Mouse (Mus musculus) neural tube, embryonic 12.5 days (tissue): Measurements from ENCODE around the gene Kif5a. TPM values are rescaled to one million over a fixed set of nuclear protein-coding genes. Genes with fewer than 3 reads are reported as not detected.

Source experiments
- ATAC-seq: fragments of 200-750 bp; cut with Nextera tagmentation; 2 replicates; pipeline ENCODE4 v1.8.0; 2017; ENCODE audit warnings: low read depth, mild to moderate bottlenecking, moderate TSS enrichment, moderate library complexity; ENCODE audit not compliant: low FRiP score
- H3K27ac ChIP-seq: fragments of 300-500 bp; sonication (generic); 2 replicates; pipeline ENCODE4 v1.5.1; 2016
- H3K27me3 ChIP-seq: fragments of 300-500 bp; sonication (generic); replicated peaks from 2 replicates; pipeline ENCODE4 v1.6.1; 2016; ENCODE audit warnings: mild to moderate bottlenecking
- H3K36me3 ChIP-seq: fragments of 300-500 bp; sonication (generic); 2 replicates; pipeline ENCODE4 v1.6.1; 2016; ENCODE audit warnings: mild to moderate bottlenecking
- H3K4me1 ChIP-seq: fragments of 300-500 bp; sonication (generic); 2 replicates; pipeline ENCODE4 v1.6.1; 2016
- H3K4me2 ChIP-seq: fragments of 300-500 bp; sonication (generic); replicated peaks from 2 replicates; pipeline ENCODE4 v1.6.1; 2016; ENCODE audit warnings: mild to moderate bottlenecking
- H3K4me3 ChIP-seq: fragments of 300-500 bp; sonication (generic); 2 replicates; pipeline ENCODE4 v1.5.1; 2016
- H3K9ac ChIP-seq: fragments of 300-500 bp; sonication (generic); 2 replicates; pipeline ENCODE4 v1.6.1; 2016; ENCODE audit warnings: mild to moderate bottlenecking
- H3K9me3 ChIP-seq: fragments of 300-500 bp; sonication (generic); 2 replicates; pipeline ENCODE4 v1.6.1; 2016; ENCODE audit warnings: mild to moderate bottlenecking
- WGBS: fragments of 180-500 bp; shearing (Covaris S2); methylation state at CpG from one replicate; pipeline ENCODE4 v1.1.7; 2016; 5-methylcytosine and 5-hydroxymethylcytosine counted together
- polyA plus RNA-seq: library from polyadenylated mRNA; unstranded; fragments of >200 nt; fragmentation: Nextera tagmentation; extraction: Ambion mirVana; gene quantifications from 2 replicates; pipeline ENCODE4 v1.2.1, GENCODE M21; 2016

Gene Kif5a
- polyA plus RNA-seq, 1 experiment from 2014 or later = 81.6 TPM

DNA sequence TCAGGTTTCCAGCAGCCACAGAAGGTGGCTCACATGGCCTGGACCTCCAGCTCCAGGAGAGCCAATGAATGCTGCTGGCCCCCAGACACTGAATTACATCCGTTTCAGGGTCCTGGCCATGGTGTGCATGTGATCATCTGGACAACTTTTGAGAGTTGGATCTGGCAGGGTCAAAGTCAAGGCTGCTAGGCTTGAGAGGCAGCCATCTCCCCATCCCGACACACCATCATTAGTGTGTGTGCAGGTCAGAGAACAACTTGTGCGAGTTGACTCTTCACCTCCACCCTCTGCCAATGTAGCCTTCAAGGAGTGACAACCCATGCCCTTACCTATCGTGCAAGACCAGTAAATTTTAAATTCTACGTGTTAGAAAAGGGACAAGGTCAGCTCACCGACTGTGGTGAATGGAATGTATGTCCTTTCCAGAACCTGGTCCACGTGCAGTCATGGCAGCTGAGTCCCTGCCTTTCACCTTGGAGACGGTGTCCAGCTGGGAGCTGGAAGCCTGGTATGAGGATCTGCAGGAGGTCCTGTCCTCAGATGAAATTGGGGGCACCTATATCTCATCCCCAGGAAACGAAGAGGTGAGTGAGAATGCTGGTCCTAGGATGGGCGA lies 31.9 kb upstream of the Kif5a start:
- H3K27ac ChIP-seq = no peak overlapping the region
- no peaks in the 10 kb centered on the region for H3K9me3 ChIP-seq
- H3K4me2 ChIP-seq = no peak overlapping the region
- no peak overlapping the region for H3K4me3 ChIP-seq
- no peaks in the 10 kb centered on the region for H3K27me3 ChIP-seq
- peaks cover 62% of the 10 kb centered on the region for H3K36me3 ChIP-seq
- H3K4me1 ChIP-seq = peaks cover 19% of the 10 kb centered on the region
- no peak for ATAC-seq
- no peak overlapping the region for H3K9ac ChIP-seq
- 92% methylated on average over 10 of the region's 10 CpGs for WGBS

DNA sequence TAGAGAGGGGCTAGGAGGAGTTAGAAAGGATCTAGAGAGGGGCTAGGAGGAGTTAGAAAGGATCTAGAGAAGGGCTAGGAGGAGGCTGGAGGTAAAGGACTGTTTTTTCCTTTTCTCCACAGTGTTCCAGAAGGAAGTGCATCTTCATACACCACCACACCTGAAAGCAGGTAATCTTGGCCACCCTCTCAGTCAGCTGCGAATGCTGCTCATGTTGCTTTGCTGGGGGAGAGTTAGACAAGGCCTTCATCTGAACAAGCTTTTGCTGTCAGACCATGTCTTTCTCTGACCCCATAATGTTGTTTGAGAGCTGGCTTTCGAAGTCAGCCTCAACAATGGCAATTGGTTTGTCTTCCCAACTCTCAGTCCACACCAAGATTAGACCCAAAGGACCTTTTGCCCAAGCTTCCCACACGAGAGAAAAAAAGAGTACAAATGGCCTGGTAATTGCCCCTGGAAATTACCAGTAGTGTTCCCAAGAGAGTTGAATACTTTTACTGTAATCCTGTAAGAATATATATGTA lies 30.5 kb upstream of the Kif5a start:
- Histone ChIP-seq H3K27me3 (no peaks in the 10 kb centered on the region), H3K27ac (no peak overlapping the region), H3K36me3 (peaks cover 49% of the 10 kb centered on the region), H3K4me2 (no peak overlapping the region), H3K4me1 (peaks cover 22% of the 10 kb centered on the region), H3K9ac (no peak overlapping the region), H3K9me3 (no peaks in the 10 kb centered on the region), H3K4me3 (no peak overlapping the region)
- WGBS = 80% methylated on average over 3 of the region's 3 CpGs
- no peak for ATAC-seq

DNA sequence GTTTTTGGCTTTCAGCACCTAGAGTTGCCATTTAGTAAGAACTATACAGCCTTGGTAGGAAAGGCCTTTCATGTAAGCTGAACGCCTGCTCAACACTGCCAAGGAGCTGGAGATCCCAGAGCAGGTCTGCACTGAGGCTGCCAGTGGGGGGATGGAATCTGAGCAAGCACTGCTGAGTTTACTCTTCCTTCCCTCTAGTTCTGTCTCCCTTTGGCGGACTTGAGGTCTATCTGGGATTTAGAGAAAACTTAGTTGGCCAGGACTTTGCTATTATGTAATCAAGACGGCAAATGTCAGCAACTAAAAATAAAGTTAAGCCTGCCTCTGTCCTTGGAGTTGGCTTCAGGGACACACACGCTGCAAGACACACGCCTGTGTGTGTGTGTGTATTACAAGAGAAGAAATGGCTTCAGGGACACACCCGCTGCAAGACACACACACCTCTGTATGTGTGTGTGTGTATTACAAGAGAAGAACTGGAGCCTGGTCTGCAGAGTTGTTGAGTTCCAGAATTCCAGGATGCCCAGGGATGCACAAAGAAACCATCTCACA lies 29.9 kb upstream of the Kif5a start:
- Histone ChIP-seq H3K4me2 (no peak overlapping the region), H3K9ac (no peak overlapping the region), H3K36me3 (peaks cover 47% of the 10 kb centered on the region), H3K4me1 (peaks cover 23% of the 10 kb centered on the region), H3K27me3 (no peaks in the 10 kb centered on the region), H3K27ac (no peak overlapping the region), H3K9me3 (no peaks in the 10 kb centered on the region), H3K4me3 (no peak overlapping the region)
- ATAC-seq = no peak
- WGBS = 94% methylated on average over 6 of the region's 6 CpGs

DNA sequence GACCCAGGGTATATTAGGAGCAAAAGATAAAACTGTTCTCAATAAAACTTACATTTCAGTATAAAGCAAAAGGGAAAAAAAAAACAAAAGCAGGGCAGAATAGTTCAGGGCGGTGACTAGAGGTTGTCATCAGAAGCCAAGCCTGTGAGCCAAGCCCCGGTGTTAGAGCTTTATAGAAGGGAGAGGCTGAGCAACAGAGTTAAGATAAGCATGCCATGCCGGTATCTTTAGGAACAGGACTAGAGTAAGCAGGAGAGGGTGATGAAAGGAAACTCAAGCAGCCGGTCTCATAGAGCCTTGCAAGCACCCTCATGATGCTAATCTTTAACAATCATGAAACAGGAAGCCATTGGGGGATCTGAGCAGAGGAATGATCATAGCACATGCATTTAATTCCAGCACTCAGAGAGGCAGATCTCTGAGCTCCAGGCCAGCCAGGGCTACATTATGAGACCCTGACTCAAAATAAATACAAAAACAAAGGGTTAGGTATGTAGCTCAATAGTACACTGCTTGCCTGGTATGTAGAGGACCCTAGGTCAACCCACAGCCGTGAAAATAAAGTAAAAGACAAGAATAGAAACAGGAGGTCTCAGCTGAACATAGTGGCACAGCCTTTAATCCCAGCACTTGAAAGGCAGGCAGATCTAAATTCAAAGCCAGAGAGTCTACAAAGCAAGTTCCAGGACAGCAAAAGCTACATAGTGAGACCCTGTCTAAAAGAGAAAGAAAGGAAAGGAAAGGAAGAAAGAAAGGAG lies 28.9 kb upstream of the Kif5a start:
- Histone ChIP-seq H3K9me3 (no peaks in the 10 kb centered on the region), H3K27me3 (no peaks in the 10 kb centered on the region), H3K36me3 (peaks cover 41% of the 10 kb centered on the region), H3K9ac (peak overlapping the region; percentile 69), H3K4me1 (peaks cover 33% of the 10 kb centered on the region), H3K27ac (no peak overlapping the region), H3K4me2 (peak overlapping the region; percentile 88), H3K4me3 (peak overlapping the region; percentile 63)
- ATAC-seq = no peak
- WGBS = 62% methylated on average over 5 of the region's 5 CpGs

DNA sequence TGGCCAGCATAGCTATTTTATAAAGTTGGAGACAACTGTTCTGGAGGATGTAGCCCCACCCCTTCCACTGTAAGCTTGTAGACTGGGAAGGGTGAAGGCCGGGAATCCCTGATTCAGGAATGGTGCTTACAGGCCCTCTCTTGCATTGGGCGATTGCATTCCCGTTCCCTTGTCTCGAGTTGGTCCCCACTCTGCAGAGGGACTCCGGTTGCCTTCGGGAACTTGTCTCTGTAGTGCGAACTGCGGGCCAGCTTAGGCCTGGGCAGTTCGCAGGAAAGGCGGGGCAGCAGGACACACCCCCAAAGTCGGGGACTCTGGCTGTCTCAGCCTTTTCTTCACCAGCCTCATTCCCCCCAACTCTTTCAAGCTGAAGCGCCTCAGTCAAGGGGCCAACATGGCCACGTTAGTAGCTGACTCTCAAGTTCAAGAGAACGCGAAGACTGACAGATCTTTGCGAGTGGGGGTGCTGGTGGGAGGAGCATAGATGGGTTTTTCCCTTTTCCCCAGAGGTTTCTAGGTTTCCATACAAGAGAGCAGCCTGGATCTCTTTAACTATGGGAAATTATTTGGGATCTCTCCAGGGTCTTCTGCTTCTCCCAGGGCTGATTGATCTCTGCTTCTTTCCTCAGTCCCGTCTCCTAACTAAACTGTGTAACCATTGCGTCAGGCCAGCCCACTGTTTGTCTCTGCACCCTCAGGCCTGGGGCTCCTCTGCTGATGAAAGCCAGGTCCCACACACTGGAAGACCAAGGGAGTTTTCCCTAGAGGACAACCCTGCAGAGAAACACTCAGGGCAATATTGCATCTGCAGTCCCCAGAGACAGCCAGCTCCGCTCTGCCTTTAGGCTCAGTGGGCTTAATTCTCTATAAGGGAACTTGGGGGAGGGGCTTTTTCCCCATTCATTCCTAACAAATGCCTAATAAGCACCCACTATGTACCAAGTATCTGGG lies 28.1 kb upstream of the Kif5a start:
- H3K36me3 ChIP-seq = peaks cover 41% of the 10 kb centered on the region
- H3K9me3 ChIP-seq = no peaks in the 10 kb centered on the region
- H3K9ac ChIP-seq = peak overlapping the region; percentile 69
- 3% methylated on average over 19 of the region's 19 CpGs for WGBS
- H3K4me2 ChIP-seq = peak overlapping the region; percentile 88
- H3K27me3 ChIP-seq = no peaks in the 10 kb centered on the region
- H3K4me1 ChIP-seq = peaks cover 42% of the 10 kb centered on the region
- peak overlapping the region; percentile 86 for H3K27ac ChIP-seq
- ATAC-seq = peak; percentile 44
- H3K4me3 ChIP-seq = peak overlapping the region; percentile 63

DNA sequence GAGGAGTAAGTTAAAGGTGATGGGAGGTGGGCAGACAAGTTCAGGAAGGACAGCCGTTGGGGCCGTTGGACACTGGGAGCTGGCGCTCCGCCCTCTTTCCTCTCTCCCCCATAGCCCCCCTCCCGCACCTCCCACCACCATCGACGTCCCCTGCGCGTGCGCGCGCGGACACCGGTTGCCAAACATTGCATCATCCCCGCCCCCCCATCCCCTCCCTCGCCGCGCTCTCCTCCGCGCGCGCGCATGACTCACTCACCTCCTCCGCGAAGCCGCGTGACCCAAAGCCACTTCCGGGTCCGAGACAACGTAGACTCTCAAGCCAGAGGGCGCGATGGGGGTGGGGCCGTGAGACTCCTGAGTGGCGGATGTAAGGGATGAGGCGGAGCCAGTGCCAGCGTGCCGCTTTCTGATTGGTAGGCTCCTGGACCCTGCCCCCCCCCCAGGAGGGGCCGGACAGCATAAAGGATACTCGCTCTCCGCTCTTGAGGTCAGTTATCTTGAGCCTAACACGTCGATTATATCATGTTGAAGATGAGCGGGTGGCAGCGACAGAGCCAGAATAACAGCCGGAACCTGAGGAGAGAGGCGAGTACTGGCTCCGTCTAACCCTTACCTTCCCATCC lies 27.3 kb upstream of the Kif5a start:
- WGBS = under 1% methylated on average over 46 of the region's 47 CpGs
- Histone ChIP-seq H3K4me3 (peak overlapping the region; percentile 63), H3K9me3 (no peaks in the 10 kb centered on the region), H3K36me3 (peaks cover 41% of the 10 kb centered on the region), H3K27ac (peak overlapping the region; percentile 86), H3K27me3 (no peaks in the 10 kb centered on the region), H3K4me2 (peak overlapping the region; percentile 88), H3K4me1 (peaks cover 49% of the 10 kb centered on the region), H3K9ac (peak overlapping the region; percentile 86)
- peak; percentile 91 for ATAC-seq

DNA sequence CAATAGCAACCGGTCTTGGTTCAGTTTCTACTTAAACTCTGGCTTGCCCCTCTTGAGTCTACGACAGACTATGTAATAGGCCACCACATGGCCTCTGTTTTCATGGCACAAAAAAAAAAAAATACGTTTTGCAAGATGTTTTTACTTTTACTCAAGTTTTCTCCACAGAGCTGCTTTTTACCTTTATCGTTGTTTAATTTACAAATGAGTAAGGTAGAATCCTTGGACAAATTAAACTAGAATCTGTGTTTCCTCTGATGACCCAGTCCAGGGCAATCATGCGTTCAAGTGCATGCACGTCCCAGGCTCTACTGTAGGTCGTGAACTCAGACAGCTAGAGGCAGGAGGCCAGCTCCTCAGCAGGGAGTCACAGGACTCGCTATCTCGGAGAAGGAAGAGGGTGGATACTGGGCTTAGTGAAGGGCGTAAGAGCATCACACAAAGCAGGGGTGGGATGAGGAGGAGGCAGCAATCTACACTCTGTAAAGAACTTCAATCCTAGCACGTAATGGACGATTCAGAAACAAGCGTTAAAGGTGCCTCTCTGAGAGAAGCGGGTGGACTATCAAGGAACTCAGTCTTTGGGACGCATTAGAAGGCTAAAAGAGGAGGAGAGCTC lies 26.5 kb upstream of the Kif5a start:
- H3K36me3 ChIP-seq = peaks cover 41% of the 10 kb centered on the region
- H3K27me3 ChIP-seq = no peaks in the 10 kb centered on the region
- peak overlapping the region; percentile 86 for H3K27ac ChIP-seq
- no peaks in the 10 kb centered on the region for H3K9me3 ChIP-seq
- 2% methylated on average over 15 of the region's 15 CpGs for WGBS
- peak overlapping the region; percentile 86 for H3K9ac ChIP-seq
- H3K4me2 ChIP-seq = peak overlapping the region; percentile 88
- H3K4me3 ChIP-seq = peak overlapping the region; percentile 72
- peaks cover 57% of the 10 kb centered on the region for H3K4me1 ChIP-seq
- peak; percentile 8; the same call in 1 of the 2 replicates for ATAC-seq

DNA sequence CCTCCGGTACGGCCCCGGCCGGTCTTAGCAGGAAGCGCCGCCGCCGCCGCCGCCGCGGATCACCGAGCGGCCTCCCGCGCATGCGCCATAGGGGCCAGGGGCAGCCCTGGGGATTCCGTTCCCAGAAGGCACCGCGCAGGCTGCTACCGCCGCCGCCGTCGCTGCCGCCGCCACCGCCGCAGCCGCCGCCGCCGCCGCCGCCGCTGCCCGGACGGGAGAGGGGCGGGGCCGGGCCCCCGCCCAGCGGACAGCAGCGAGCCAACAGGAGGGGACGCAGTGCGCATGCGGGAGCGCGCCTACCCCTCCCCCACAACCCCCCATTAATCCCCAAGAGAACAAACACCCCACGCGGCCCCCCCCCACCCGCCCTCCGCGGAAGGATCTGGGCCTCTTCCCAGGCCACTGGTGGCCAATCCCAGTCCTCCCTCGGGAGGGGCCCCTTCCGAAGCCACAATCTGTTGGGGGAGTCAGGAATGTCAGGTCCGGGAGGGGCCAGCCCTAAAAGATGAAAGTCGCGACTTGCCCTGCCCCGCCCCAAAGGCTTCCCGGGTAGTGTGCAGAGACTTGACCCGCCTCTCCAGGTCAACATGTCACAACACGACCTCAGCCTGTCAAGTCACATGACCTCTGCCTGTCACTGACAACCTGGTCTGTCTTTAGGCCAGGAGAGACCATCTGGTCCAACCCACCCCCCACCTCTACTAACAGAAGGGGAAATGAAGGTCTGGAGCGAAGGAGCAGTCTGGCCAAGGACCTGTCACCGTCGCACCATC lies 25.8 kb upstream of the Kif5a start, which contains the start of gene Mbd6:
TSS of gene Mbd6 (minus strand) at position 219 of the 773 bp plus-strand sequence.
- ATAC-seq = peak; percentile 23

DNA sequence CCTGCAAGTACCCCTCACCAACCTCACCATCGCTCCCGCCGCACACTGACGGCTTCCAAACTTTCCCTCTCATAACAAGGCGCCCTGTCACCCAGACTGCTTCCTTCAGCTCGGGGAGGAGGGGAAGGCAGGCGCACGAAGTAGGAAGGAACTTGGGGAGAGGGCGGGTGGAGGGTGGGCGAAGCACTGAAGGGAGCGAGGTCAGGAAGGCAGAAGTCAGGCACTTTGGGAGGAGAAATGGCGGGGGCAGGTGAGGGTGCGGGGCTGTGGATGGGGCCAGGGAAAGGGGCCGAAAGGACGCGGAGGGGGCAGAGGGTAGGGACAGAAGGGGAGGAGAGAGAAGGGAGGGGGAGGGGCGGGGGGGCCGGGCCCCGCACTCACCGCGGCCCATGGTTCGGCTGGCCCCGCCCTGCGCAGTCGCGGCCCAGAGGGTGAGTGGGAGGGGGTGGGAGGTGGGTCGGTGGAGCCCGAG lies 25.2 kb upstream of the Kif5a start:
- peak; percentile 2 for ATAC-seq
- H3K4me3 ChIP-seq = peak overlapping the region; percentile 72
- H3K27ac ChIP-seq = peak overlapping the region; percentile 86
- H3K9ac ChIP-seq = peak overlapping the region; percentile 86
- H3K4me2 ChIP-seq = peak overlapping the region; percentile 88
- no peaks in the 10 kb centered on the region for H3K27me3 ChIP-seq
- H3K9me3 ChIP-seq = no peaks in the 10 kb centered on the region
- H3K36me3 ChIP-seq = peaks cover 41% of the 10 kb centered on the region
- WGBS = 2% methylated on average over 25 of the region's 28 CpGs
- peaks cover 56% of the 10 kb centered on the region for H3K4me1 ChIP-seq

More for the DNA sequence above, 25.8 kb upstream of the Kif5a start, which contains the start of gene Mbd6:
- peak within 1 kb of the TSS; percentile 86 for H3K27ac ChIP-seq
- under 1% methylated on average over 42 of the region's 65 CpGs for WGBS
- H3K27me3 ChIP-seq = no peaks in the 10 kb centered on the region
- H3K4me3 ChIP-seq = peak within 1 kb of the TSS; percentile 72
- peaks cover 57% of the 10 kb centered on the region for H3K4me1 ChIP-seq
- H3K9me3 ChIP-seq = no peaks in the 10 kb centered on the region
- peak within 1 kb of the TSS; percentile 86 for H3K9ac ChIP-seq
- peak within 1 kb of the TSS; percentile 88 for H3K4me2 ChIP-seq
- H3K36me3 ChIP-seq = peaks cover 41% of the 10 kb centered on the region

DNA sequence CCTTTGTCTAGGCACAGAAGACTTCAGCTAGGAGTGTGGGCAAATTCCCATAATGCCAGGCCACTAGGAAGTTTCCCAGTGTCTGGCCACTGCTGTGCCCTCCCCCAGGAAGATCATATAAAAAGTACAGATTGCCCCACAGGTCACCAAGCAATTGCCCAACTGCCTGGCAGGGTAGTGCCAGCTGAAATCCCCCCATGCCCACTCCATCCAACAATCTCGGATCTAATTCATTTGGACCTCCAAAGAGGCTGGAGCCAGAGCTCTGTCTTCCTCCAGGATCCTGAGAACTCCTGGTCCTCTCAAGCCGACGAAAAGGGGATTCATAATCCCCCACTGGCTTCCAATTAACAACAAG lies 24.8 kb upstream of the Kif5a start:
- peak overlapping the region; percentile 86 for H3K9ac ChIP-seq
- no peaks in the 10 kb centered on the region for H3K9me3 ChIP-seq
- no peaks in the 10 kb centered on the region for H3K27me3 ChIP-seq
- peak overlapping the region; percentile 86 for H3K27ac ChIP-seq
- ATAC-seq = no peak
- peaks cover 53% of the 10 kb centered on the region for H3K4me1 ChIP-seq
- peak overlapping the region; percentile 88 for H3K4me2 ChIP-seq
- WGBS = 4% methylated on average over 3 of the region's 3 CpGs
- H3K36me3 ChIP-seq = peaks cover 45% of the 10 kb centered on the region
- H3K4me3 ChIP-seq = peak overlapping the region; percentile 72
